Comparison of ENCODE assay signal across 19 mouse cellular contexts in the genomic region with DNA sequence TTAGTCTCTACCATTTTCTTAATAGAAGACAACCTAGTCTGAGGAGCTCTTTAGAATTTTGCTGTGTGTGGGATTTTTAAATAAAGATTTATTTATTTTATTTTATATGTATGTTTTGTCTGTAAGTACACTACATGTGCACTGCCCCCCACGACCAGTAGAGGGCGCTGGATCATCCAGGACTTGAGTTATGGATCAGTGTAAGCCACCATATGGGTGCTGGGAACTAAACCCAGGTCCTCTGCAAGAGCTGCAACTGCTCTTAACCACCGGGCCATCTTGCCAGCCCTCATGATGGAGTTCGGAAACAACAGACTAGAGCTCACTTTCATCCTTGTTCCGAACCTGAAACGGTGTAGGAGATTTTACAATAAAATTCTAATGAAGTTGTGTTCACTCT. TPM values are rescaled to one million over a fixed set of nuclear protein-coding genes. Genes with fewer than 3 reads are reported as not detected.
DNase-seq lines count a peak whose midpoint lies in the region; TF ChIP-seq lines count a peak whose summit lies in the region.
"Had no signal": no experiment of that assay in that cellular context is flagged by ENCODE, and none has a peak within 500 bp of the region (broad histone marks: within the 10 kb centered on the region; RNA-seq: fewer than 3 reads in every experiment).

No protein-coding gene starts in this region.

- intact Hi-C loops in gastrocnemius, adult 2 months (cut with DNase I), result no loop called here

- H3K27me3 ChIP-seq in liver, adult 2 months (ENCODE audit: control insufficient read depth, insufficient read depth, low read length), result no peaks in the 10 kb centered on the region; the same call in 1 of the 2 replicates
- no peaks in the 10 kb centered on the region for H3K27me3 ChIP-seq in thymus, adult 2 months (ENCODE audit: control insufficient read depth, insufficient read depth, low read length)
- H3K27me3 ChIP-seq: forebrain, embryonic 12.5 days; kidney, embryonic 15.5 days; limb, embryonic 12.5 days had no signal

- H3K27ac ChIP-seq in gastrocnemius, adult 2 months, result no peak overlapping the region
- no peak overlapping the region for H3K27ac ChIP-seq in liver, adult 2 months (replicated peaks; ENCODE audit: insufficient read depth, low read depth, low read length)
- H3K27ac ChIP-seq in thymus, adult 2 months (ENCODE audit: control insufficient read depth, insufficient read depth, low read length), result no peak overlapping the region
- H3K27ac ChIP-seq: forebrain, embryonic 12.5 days; kidney, embryonic 15.5 days; limb, embryonic 12.5 days had no signal

- TF ChIP-seq CTCF in gastrocnemius, adult 2 months (IDR thresholded peaks at IDR 0.05), result peak; percentile 19; the same call in 1 of the 2 replicates
- TF ChIP-seq CTCF in liver, adult 2 months (IDR thresholded peaks at IDR 0.05; ENCODE audit: low read depth, low read length), result peak; percentile 21; the same call in 1 of the 2 replicates
- 0 out of 2 replicates have a peak, but pooled peaks have one; percentile 21 for TF ChIP-seq CTCF in thymus, adult 2 months (IDR thresholded peaks at IDR 0.05; ENCODE audit: borderline replicate concordance, control insufficient read depth, extremely low read depth, insufficient read depth, low read length, poor library complexity)

- no peak overlapping the region for H3K9ac ChIP-seq in liver, adult 2 months (ENCODE audit: low read depth, low read length)
- H3K9ac ChIP-seq: forebrain, embryonic 12.5 days; kidney, embryonic 15.5 days; limb, embryonic 12.5 days had no signal

- no peaks in the 10 kb centered on the region for H3K4me1 ChIP-seq in liver, adult 2 months (ENCODE audit: control insufficient read depth, insufficient read depth, low read length)
- H3K4me1 ChIP-seq in thymus, adult 2 months (replicated peaks; ENCODE audit: control insufficient read depth, insufficient read depth, low read length), result 0 out of 2 replicates have a peak, but pooled peaks cover 3% of the 10 kb centered on the region
- H3K4me1 ChIP-seq: kidney, embryonic 15.5 days; limb, embryonic 12.5 days had no signal

- DNase-seq in gastrocnemius, adult 2 months, result no peak
- DNase-seq in gastrocnemius, postnatal 25 days, result no peak
- DNase-seq in liver, adult 2 months (ENCODE audit: extremely low read depth, low read depth, low spot score), result no peak
- no peak for DNase-seq in liver
- no peak for DNase-seq in thymus, adult 2 months
- DNase-seq in thymus, postnatal 4 days, result no peak
- no peak for DNase-seq in cerebellum, postnatal 14 days
- DNase-seq in kidney, postnatal 25 days, result no peak
- DNase-seq: adrenal gland, adult 2 months; cerebellum, adult 11 months; cerebellum, postnatal 36 days; right cerebral cortex, postnatal 14 days had no signal

- no peaks in the 10 kb centered on the region for H3K79me2 ChIP-seq in liver, adult 2 months (ENCODE audit: control insufficient read depth, insufficient read depth, low read length)

- no peaks in the 10 kb centered on the region for H3K36me3 ChIP-seq in liver, adult 2 months (ENCODE audit: control insufficient read depth, insufficient read depth, low read length)
- H3K36me3 ChIP-seq in thymus, adult 2 months (ENCODE audit: control insufficient read depth, insufficient read depth, low read length), result no peaks in the 10 kb centered on the region
- H3K36me3 ChIP-seq: forebrain, embryonic 12.5 days; kidney, embryonic 15.5 days; limb, embryonic 12.5 days had no signal

- no peak overlapping the region for H3K4me3 ChIP-seq in gastrocnemius, adult 2 months
- H3K4me3 ChIP-seq in liver, adult 2 months (ENCODE audit: insufficient read depth, low read depth, low read length), result no peak overlapping the region
- no peak overlapping the region for H3K4me3 ChIP-seq in thymus, adult 2 months (ENCODE audit: control insufficient read depth, insufficient read depth, low read length)
- H3K4me3 ChIP-seq: forebrain, embryonic 12.5 days; kidney, embryonic 15.5 days; limb, embryonic 12.5 days had no signal

- TF ChIP-seq POLR2A in liver, adult 2 months (IDR thresholded peaks at IDR 0.05; ENCODE audit: extremely low read depth, insufficient read depth, low read length), result no peak
- no peak for TF ChIP-seq POLR2A in thymus, adult 2 months (IDR thresholded peaks at IDR 0.05; ENCODE audit: control insufficient read depth, extremely low read depth, insufficient read depth, low read length, poor library complexity)

- WGBS in liver, adult 2 months, result 65% methylated on average over 6 of the region's 6 CpGs
- 63% methylated on average over 6 of the region's 6 CpGs for WGBS in thymus, adult 2 months

RNA-seq across cellular contexts. Expression of a gene that starts 42.1 kb away (rescaled TPM):
- total RNA-seq in gastrocnemius, adult 2 months (2021), result under 1 TPM in 1 of 2 experiments, not detected in 1; 0.08 TPM
- total RNA-seq in gastrocnemius, postnatal 25 days (2021), result under 1 TPM in 1 of 2 experiments, not detected in 1; 0.08 TPM
- not detected in 2 replicates for total RNA-seq in liver, adult 2 months (2014; rRNA removed)
- not detected in 2 replicates for polyA plus RNA-seq in liver, adult 2 months (2012; rRNA removed)
- polyA plus RNA-seq in thymus, adult 2 months (2012; rRNA removed), result 0.04 and 0.05 TPM in 2 replicates
- total RNA-seq: hematopoietic stem cell, adult 5-6 weeks; megakaryocyte progenitor cell, adult 5-6 weeks had no signal
- polyA plus RNA-seq: inflammation-experienced regulatory T-cells, adult 6 months; Patski had no signal
